In genomic region chr11:29130385-29131355, GRCm38 (mm10) we compare ENCODE assay signal across 8 mouse cellular contexts. TPM values are rescaled to one million over a fixed set of nuclear protein-coding genes. Genes with fewer than 3 reads are reported as not detected.
DNase-seq lines count a peak whose midpoint lies in the region; ATAC-seq and TF ChIP-seq lines count a peak whose summit lies in the region.

Gene Pnpt1 (plus strand): TSS chr11:29130744.

- H3K9ac ChIP-seq in embryonic facial prominence, embryonic 13.5 days = peak within 1 kb of the TSS; percentile 87
- H3K9ac ChIP-seq in limb, embryonic 12.5 days (replicated peaks) = peak within 1 kb of the TSS; percentile 80
- peak within 1 kb of the TSS; percentile 60 for H3K9ac ChIP-seq in midbrain, embryonic 15.5 days

- TF ChIP-seq POLR2A in kidney, adult 2 months (IDR thresholded peaks at IDR 0.05; ENCODE audit: low read depth, low read length) = peak; percentile 21
- TF ChIP-seq POLR2A in spleen, adult 2 months (IDR thresholded peaks at IDR 0.05; ENCODE audit: low read depth, low read length) = peak; percentile 48; the same call in 1 of the 2 replicates

- no peaks in the 10 kb centered on the region for H3K4me1 ChIP-seq in embryonic facial prominence, embryonic 13.5 days
- no peaks in the 10 kb centered on the region for H3K4me1 ChIP-seq in kidney, adult 2 months (ENCODE audit: control insufficient read depth, insufficient read depth, low read length)
- H3K4me1 ChIP-seq in limb, embryonic 12.5 days (replicated peaks) = 0 out of 2 replicates have a peak, but pooled peaks cover 2% of the 10 kb centered on the region
- peaks cover 9% of the 10 kb centered on the region for H3K4me1 ChIP-seq in midbrain, embryonic 15.5 days
- H3K4me1 ChIP-seq in spleen, adult 2 months (ENCODE audit: control insufficient read depth, insufficient read depth, insufficient read length) = no peaks in the 10 kb centered on the region

- 4% methylated on average over 50 of the region's 50 CpGs for WGBS in embryonic facial prominence, embryonic 13.5 days
- WGBS in kidney, adult 2 months = 2% methylated on average over 50 of the region's 50 CpGs
- 6% methylated on average over 50 of the region's 50 CpGs for WGBS in limb, embryonic 12.5 days
- 3% methylated on average over 50 of the region's 50 CpGs for WGBS in midbrain, embryonic 15.5 days
- WGBS in spleen, adult 2 months = under 1% methylated on average over 50 of the region's 50 CpGs

- DNase-seq in 3134 (ENCODE audit: extremely low read depth, insufficient read length, low spot score) = peak; percentile 91
- DNase-seq in adrenal gland, postnatal 36 days = peak; percentile 95
- DNase-seq in heart, adult 18-20 months = peak; percentile 93 to 94
- peak; percentile 96 for DNase-seq in kidney, adult 2 months
- DNase-seq in spleen, adult 2 months (ENCODE audit: low read depth in 1 of 2, low spot score in 2 of 2) = peak; percentile 76 to 86

- H3K27me3 ChIP-seq in embryonic facial prominence, embryonic 13.5 days = no peaks in the 10 kb centered on the region
- no peaks in the 10 kb centered on the region for H3K27me3 ChIP-seq in kidney, adult 2 months (replicated peaks; ENCODE audit: control insufficient read depth, insufficient read depth, low read length)
- H3K27me3 ChIP-seq in limb, embryonic 12.5 days = no peaks in the 10 kb centered on the region
- H3K27me3 ChIP-seq in midbrain, embryonic 15.5 days (replicated peaks) = no peaks in the 10 kb centered on the region
- no peaks in the 10 kb centered on the region for H3K27me3 ChIP-seq in spleen, adult 2 months (ENCODE audit: control insufficient read depth, insufficient read depth, low read length)

- TF ChIP-seq CTCF in kidney, adult 2 months (conservative IDR thresholded peaks at IDR 0.05; ENCODE audit: insufficient read depth, insufficient read length, low read depth, low read length) = no peak
- TF ChIP-seq CTCF in spleen, adult 2 months (IDR thresholded peaks at IDR 0.05; ENCODE audit: extremely low read depth, insufficient read depth, insufficient read length, insufficient replicate concordance) = no peak

- ATAC-seq in embryonic facial prominence, embryonic 13.5 days (ENCODE audit: insufficient number of reproducible peaks, insufficient read depth, low FRiP score, low TSS enrichment, low read depth) = peak; percentile 100
- peak; percentile 100 for ATAC-seq in limb, embryonic 12.5 days (ENCODE audit: insufficient number of reproducible peaks, insufficient read depth, low FRiP score, low TSS enrichment, low read depth)
- peak; percentile 100 for ATAC-seq in midbrain, embryonic 15.5 days (replicated peaks)

- peak within 1 kb of the TSS; percentile 55; the same call in 1 of the 2 replicates for H3K27ac ChIP-seq in embryonic facial prominence, embryonic 13.5 days
- no peak within 1 kb of the TSS for H3K27ac ChIP-seq in kidney, adult 2 months (ENCODE audit: insufficient read depth, low read depth, low read length)
- peak within 1 kb of the TSS; percentile 81 for H3K27ac ChIP-seq in limb, embryonic 12.5 days
- H3K27ac ChIP-seq in midbrain, embryonic 15.5 days = peak within 1 kb of the TSS; percentile 71
- peak within 1 kb of the TSS; percentile 5; the same call in 1 of the 2 replicates for H3K27ac ChIP-seq in spleen, adult 2 months (ENCODE audit: insufficient read depth, low read length)

- peak within 1 kb of the TSS; percentile 84 for H3K4me3 ChIP-seq in embryonic facial prominence, embryonic 13.5 days
- peak within 1 kb of the TSS; percentile 82 for H3K4me3 ChIP-seq in kidney, adult 2 months (ENCODE audit: insufficient read depth, low read depth, low read length)
- H3K4me3 ChIP-seq in limb, embryonic 12.5 days (replicated peaks) = peak within 1 kb of the TSS; percentile 82
- peak within 1 kb of the TSS; percentile 69 for H3K4me3 ChIP-seq in midbrain, embryonic 15.5 days
- H3K4me3 ChIP-seq in spleen, adult 2 months (ENCODE audit: extremely low read depth, insufficient read depth, insufficient read length) = peak within 1 kb of the TSS; percentile 96

- no peaks in the 10 kb centered on the region for H3K9me3 ChIP-seq in embryonic facial prominence, embryonic 13.5 days
- H3K9me3 ChIP-seq in limb, embryonic 12.5 days = no peaks in the 10 kb centered on the region
- H3K9me3 ChIP-seq in midbrain, embryonic 15.5 days = no peaks in the 10 kb centered on the region

- H3K36me3 ChIP-seq in embryonic facial prominence, embryonic 13.5 days = peaks cover 15% of the 10 kb centered on the region
- H3K36me3 ChIP-seq in kidney, adult 2 months (ENCODE audit: control insufficient read depth, insufficient read depth, low read length) = no peaks in the 10 kb centered on the region; the same call in 1 of the 2 replicates
- H3K36me3 ChIP-seq in limb, embryonic 12.5 days = peaks cover 20% of the 10 kb centered on the region
- peaks cover 9% of the 10 kb centered on the region; the same call in 1 of the 2 replicates for H3K36me3 ChIP-seq in midbrain, embryonic 15.5 days (replicated peaks)
- H3K36me3 ChIP-seq in spleen, adult 2 months (ENCODE audit: control insufficient read depth, insufficient read depth, low read length) = peaks cover 5% of the 10 kb centered on the region

- peak within 1 kb of the TSS; percentile 70 for H3K4me2 ChIP-seq in embryonic facial prominence, embryonic 13.5 days
- H3K4me2 ChIP-seq in limb, embryonic 12.5 days = peak within 1 kb of the TSS; percentile 73
- peak within 1 kb of the TSS; percentile 60 for H3K4me2 ChIP-seq in midbrain, embryonic 15.5 days

RNA-seq across cellular contexts. Expression of gene Pnpt1, which starts in this region (rescaled TPM):
- 10 to 100 TPM; 40.2 to 54.4 TPM for total RNA-seq in adrenal gland, postnatal 36 days (2021)
- 37.8 and 38.2 TPM in 2 replicates for polyA plus RNA-seq in embryonic facial prominence, embryonic 13.5 days (2015; fragmentation: Nextera tagmentation; extraction: Ambion mirVana)
- total RNA-seq in heart, adult 18-20 months (2021) = 10 to 100 TPM; 26.3 to 27.0 TPM
- 13.5 and 13.7 TPM in 2 replicates for polyA plus RNA-seq in kidney, adult 2 months (2012; rRNA removed)
- 43.1 and 46.0 TPM in 2 replicates for polyA plus RNA-seq in limb, embryonic 12.5 days (2016; fragmentation: Nextera tagmentation; extraction: Ambion mirVana)
- 23.3 and 25.7 TPM in 2 replicates for polyA plus RNA-seq in midbrain, embryonic 15.5 days (2015; fragmentation: Nextera tagmentation; extraction: Ambion mirVana)
- polyA plus RNA-seq in spleen, adult 2 months (2012; rRNA removed) = 5.6 and 6.2 TPM in 2 replicates
